Mouse (Mus musculus): Measurements from ENCODE around the gene Wfikkn2. TPM values are rescaled to one million over a fixed set of nuclear protein-coding genes. Genes with fewer than 3 reads are reported as not detected.
"Not testable (repeated sequence)": the region's sequence is repeated elsewhere in the genome, so short reads cannot be mapped to it uniquely, and the experiment has no call there.

Wfikkn2 gene
- polyA plus RNA-seq, 1 experiment: 0.04 TPM

DNA sequence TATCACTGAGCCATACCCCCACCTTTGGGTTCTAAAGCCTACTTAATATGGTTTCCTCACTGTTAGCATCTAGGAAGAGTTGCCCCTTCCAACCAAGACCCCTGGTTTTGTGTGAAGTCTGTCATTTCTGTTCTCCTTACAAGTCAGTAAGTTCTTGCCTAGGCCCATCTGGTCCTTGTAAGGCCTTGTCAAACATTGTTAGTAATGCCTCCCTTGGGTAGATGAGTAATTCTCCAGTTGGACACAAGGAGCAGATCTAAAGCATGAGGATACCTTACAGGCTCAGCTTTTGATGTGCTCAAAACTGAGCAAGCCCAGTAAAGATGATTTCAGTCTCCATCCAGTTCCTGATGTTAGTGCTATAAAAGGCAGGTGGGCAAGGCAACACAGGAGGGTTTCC, 23.0 kb upstream of the Wfikkn2 start:
- H3K27me3 ChIP-seq (ENCODE audit: control insufficient read depth, insufficient read depth, insufficient read length): no peaks in the 10 kb centered on the region
- H3ac ChIP-seq (ENCODE audit: control insufficient read depth, insufficient read length, low read depth): no peak overlapping the region
- no peak overlapping the region for H3K4me3 ChIP-seq (ENCODE audit: insufficient read depth, poor library complexity, severe bottlenecking)
- no peaks in the 10 kb centered on the region for H3K36me3 ChIP-seq (ENCODE audit: control insufficient read depth, insufficient read depth)
- no peaks in the 10 kb centered on the region for H3K79me3 ChIP-seq (ENCODE audit: low read depth)
- no peaks in the 10 kb centered on the region for H3K79me2 ChIP-seq (ENCODE audit: control insufficient read depth, insufficient read depth)
- no peak for TF ChIP-seq CTCF (IDR thresholded peaks at IDR 0.05; ENCODE audit: control insufficient read depth, insufficient read depth, insufficient read length)
- no peak for TF ChIP-seq MYOD1 (IDR thresholded peaks at IDR 0.05; ENCODE audit: control insufficient read depth, insufficient read length, low read depth)
- TF ChIP-seq USF1 (IDR thresholded peaks at IDR 0.05; ENCODE audit: low read depth): no peak
- no peak for TF ChIP-seq FOSL1 (IDR thresholded peaks at IDR 0.05; ENCODE audit: insufficient read depth, low read length, poor library complexity, severe bottlenecking)

- not testable (repeated sequence) for H3K79me3 ChIP-seq (ENCODE audit: low read depth); H3K4me3 ChIP-seq (ENCODE audit: insufficient read depth, poor library complexity, severe bottlenecking); H3K36me3 ChIP-seq (ENCODE audit: control insufficient read depth, insufficient read depth); H3K27me3 ChIP-seq (ENCODE audit: control insufficient read depth, insufficient read depth, insufficient read length); H3ac ChIP-seq (ENCODE audit: control insufficient read depth, insufficient read length, low read depth); H3K79me2 ChIP-seq (ENCODE audit: control insufficient read depth, insufficient read depth)
These were observed 20.4 kb upstream of the Wfikkn2 start for GRCm38 (mm10) chr11:94266155-94266554.

DNA sequence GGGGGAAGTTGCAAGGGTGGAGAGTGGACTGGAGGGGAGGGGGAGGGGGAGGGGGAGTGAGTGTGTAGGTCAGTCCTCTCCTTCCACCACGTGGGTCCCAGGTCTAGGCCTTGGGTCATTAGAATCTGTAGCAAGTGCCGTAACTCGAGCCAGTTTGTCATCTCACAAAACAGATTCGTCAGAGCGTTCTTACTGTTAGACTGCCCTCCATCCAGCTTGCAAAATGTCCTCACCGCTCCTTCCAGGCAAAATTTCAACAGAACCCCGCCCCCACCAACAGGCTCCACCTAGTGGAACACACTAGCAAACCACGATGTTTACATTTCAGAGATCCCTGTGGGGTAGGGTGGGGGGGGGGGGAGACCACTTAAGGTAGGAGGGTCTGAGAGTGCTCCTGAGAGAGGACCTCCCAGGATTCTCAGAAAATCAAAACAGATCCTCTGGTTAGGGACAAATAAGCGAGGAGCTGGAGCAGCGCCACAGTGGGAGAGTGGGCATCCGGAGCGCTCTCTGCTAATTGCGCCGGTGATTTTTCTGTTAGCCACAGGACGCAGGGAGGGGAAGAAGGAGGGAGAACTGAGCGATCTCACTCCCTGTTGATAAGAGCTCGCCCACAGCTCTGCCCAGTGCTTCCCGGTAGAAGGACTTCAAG, 19.5 kb upstream of the Wfikkn2 start:
- peak overlapping the region; percentile 45 for H3ac ChIP-seq (ENCODE audit: control insufficient read depth, insufficient read length, low read depth)
- H3K4me3 ChIP-seq (ENCODE audit: insufficient read depth, poor library complexity, severe bottlenecking): peak overlapping the region; percentile 12
- TF ChIP-seq USF1 (IDR thresholded peaks at IDR 0.05; ENCODE audit: low read depth) (no peak), CTCF (IDR thresholded peaks at IDR 0.05; ENCODE audit: control insufficient read depth, insufficient read depth, insufficient read length) (peak; percentile 2), FOSL1 (IDR thresholded peaks at IDR 0.05; ENCODE audit: insufficient read depth, low read length, poor library complexity, severe bottlenecking) (no peak)
- no peaks in the 10 kb centered on the region for H3K36me3 ChIP-seq (ENCODE audit: control insufficient read depth, insufficient read depth)
- H3K79me2 ChIP-seq (ENCODE audit: control insufficient read depth, insufficient read depth): no peaks in the 10 kb centered on the region
- H3K27me3 ChIP-seq (ENCODE audit: control insufficient read depth, insufficient read depth, insufficient read length): no peaks in the 10 kb centered on the region
- H3K79me3 ChIP-seq (ENCODE audit: low read depth): no peaks in the 10 kb centered on the region

DNA sequence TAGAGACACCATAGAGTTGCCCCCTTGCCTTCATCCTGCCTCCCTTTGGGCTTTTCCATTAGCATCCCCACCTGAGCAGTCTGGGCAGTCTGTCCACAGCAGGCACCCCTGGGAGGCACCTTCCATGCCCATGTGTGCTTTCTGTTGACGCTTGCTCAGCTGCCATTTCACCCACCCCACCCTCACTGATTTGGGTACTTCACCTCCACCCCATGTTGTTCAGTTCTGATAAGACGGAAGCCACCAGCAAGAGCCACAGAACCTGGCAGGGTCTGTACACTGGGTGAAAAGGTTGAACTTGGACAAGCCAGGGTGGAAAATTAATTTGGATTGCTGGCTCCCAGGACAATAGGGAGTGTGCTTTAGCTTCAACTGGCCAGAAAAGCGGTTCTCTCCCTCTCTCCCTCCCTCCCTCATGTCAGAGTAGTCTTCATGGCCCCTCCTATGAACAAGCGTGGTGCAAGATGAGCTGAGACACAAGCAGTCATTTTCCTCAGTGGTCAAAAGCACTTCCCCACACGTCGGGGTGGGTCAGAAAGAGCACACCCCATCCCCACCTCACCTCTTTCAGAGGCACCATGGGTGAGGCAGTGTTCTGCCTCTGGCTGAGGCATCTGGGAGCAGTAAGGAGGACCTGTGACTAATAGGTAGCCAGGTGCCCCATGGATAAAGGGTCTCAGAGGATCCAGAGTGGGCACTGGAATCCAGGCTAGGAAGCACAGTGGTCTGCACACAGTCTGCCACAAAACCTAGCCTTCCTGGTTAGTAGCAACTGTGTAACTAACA, 16.0 kb upstream of the Wfikkn2 start:
- Histone ChIP-seq H3K79me2 (ENCODE audit: control insufficient read depth, insufficient read depth) (no peaks in the 10 kb centered on the region), H3K36me3 (ENCODE audit: control insufficient read depth, insufficient read depth) (no peaks in the 10 kb centered on the region), H3K4me3 (ENCODE audit: insufficient read depth, poor library complexity, severe bottlenecking) (no peak overlapping the region), H3ac (ENCODE audit: control insufficient read depth, insufficient read length, low read depth) (no peak overlapping the region), H3K79me3 (ENCODE audit: low read depth) (no peaks in the 10 kb centered on the region), H3K27me3 (ENCODE audit: control insufficient read depth, insufficient read depth, insufficient read length) (no peaks in the 10 kb centered on the region)
- TF ChIP-seq MAX (IDR thresholded peaks at IDR 0.05): no peak
- TF ChIP-seq USF1 (IDR thresholded peaks at IDR 0.05; ENCODE audit: low read depth): no peak
- TF ChIP-seq CEBPB (IDR thresholded peaks at IDR 0.05; ENCODE audit: low read depth): no peak
- TF ChIP-seq MYOG (IDR thresholded peaks at IDR 0.05; ENCODE audit: control insufficient read depth, extremely low read depth, insufficient read length): no peak
- TF ChIP-seq MYOD1 (IDR thresholded peaks at IDR 0.05; ENCODE audit: control insufficient read depth, insufficient read length, low read depth): no peak

DNA sequence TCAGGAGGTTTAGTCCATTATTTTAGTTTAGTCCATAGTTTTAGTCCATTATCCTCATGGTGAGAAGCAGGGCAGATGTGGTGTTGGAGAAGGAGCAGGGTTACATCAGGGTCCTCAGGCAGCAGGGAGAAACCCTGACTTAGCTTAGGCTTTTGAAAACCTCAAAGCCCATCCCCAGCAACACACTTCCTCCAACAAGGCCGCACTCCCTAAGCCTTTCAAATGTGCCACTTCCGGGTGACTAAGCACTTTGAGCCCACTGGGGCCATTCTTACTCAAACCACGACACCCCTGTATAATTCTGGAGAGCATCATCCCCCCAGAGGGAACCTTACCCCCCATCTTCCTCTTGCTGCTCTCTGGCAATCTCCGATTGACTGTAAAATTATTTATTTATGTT, 14.0 kb upstream of the Wfikkn2 start:
- TF ChIP-seq FOSL1 (IDR thresholded peaks at IDR 0.05; ENCODE audit: insufficient read depth, low read length, poor library complexity, severe bottlenecking) (no peak), MAX (IDR thresholded peaks at IDR 0.05) (peak; percentile 16)
- H3K36me3 ChIP-seq (ENCODE audit: control insufficient read depth, insufficient read depth): no peaks in the 10 kb centered on the region

GRCm38 (mm10) chr11:94257987-94258386, 12.2 kb upstream of the Wfikkn2 start:
- Histone ChIP-seq H3K4me3 (ENCODE audit: insufficient read depth, poor library complexity, severe bottlenecking) (no peak overlapping the region), H3ac (ENCODE audit: control insufficient read depth, insufficient read length, low read depth) (no peak overlapping the region), H3K27me3 (ENCODE audit: control insufficient read depth, insufficient read depth, insufficient read length) (no peaks in the 10 kb centered on the region), H3K79me2 (ENCODE audit: control insufficient read depth, insufficient read depth) (no peaks in the 10 kb centered on the region), H3K79me3 (ENCODE audit: low read depth) (no peaks in the 10 kb centered on the region), H3K36me3 (ENCODE audit: control insufficient read depth, insufficient read depth) (no peaks in the 10 kb centered on the region)
- TF ChIP-seq USF1 (IDR thresholded peaks at IDR 0.05; ENCODE audit: low read depth) (no peak), MYOD1 (IDR thresholded peaks at IDR 0.05; ENCODE audit: control insufficient read depth, insufficient read length, low read depth) (no peak), CEBPB (IDR thresholded peaks at IDR 0.05; ENCODE audit: low read depth) (no peak), MYOG (IDR thresholded peaks at IDR 0.05; ENCODE audit: control insufficient read depth, extremely low read depth, insufficient read length) (no peak), FOSL1 (IDR thresholded peaks at IDR 0.05; ENCODE audit: insufficient read depth, low read length, poor library complexity, severe bottlenecking) (no peak), CTCF (IDR thresholded peaks at IDR 0.05; ENCODE audit: control insufficient read depth, insufficient read depth, insufficient read length) (no peak), MAX (IDR thresholded peaks at IDR 0.05) (no peak)

More for the DNA sequence above, 14.0 kb upstream of the Wfikkn2 start:
- no peak overlapping the region for H3ac ChIP-seq (ENCODE audit: control insufficient read depth, insufficient read length, low read depth)
- H3K79me2 ChIP-seq (ENCODE audit: control insufficient read depth, insufficient read depth): no peaks in the 10 kb centered on the region
- no peak overlapping the region for H3K4me3 ChIP-seq (ENCODE audit: insufficient read depth, poor library complexity, severe bottlenecking)
- H3K27me3 ChIP-seq (ENCODE audit: control insufficient read depth, insufficient read depth, insufficient read length): no peaks in the 10 kb centered on the region
- no peaks in the 10 kb centered on the region for H3K79me3 ChIP-seq (ENCODE audit: low read depth)
